Mouse (Mus musculus) megakaryocyte, embryonic 14.5 days (primary cell): ENCODE results near the gene Cyb5d1.

Source experiments
- FLI1 ChIP-seq: IDR thresholded peaks from 2 replicates; pipeline ENCODE4 v1.6.1; 2012; ENCODE audit warnings: low read length, inconsistent platforms, mixed read lengths
- GATA1 ChIP-seq: IDR thresholded peaks from 3 replicates; pipeline ENCODE4 v1.6.1; 2012; ENCODE audit warnings: mixed read lengths, low read length, inconsistent platforms, borderline replicate concordance

GRCm38 (mm10) chr11:69384979-69385378, 10.5 kb downstream of the Cyb5d1 start:
- TF ChIP-seq GATA1 (no peak), FLI1 (no peak)
